Mouse (Mus musculus) adrenal gland, adult 18-20 months (tissue): Measurements from ENCODE around the gene Chrnb1. TPM values are rescaled to one million over a fixed set of nuclear protein-coding genes. Genes with fewer than 3 reads are reported as not detected.

Experiments
- DNase-seq, 2 experiments: peaks; one replicate each; pipeline ENCODE4 v3.0.0; 2021 to 2022; ENCODE audit warnings: low spot score in 2 of 2
- total RNA-seq, 2 experiments: library from RNA; stranded (reverse); gene quantifications; 1 replicate in 1 of 2; 2 replicates in 1 of 2; pipeline ENCODE4 v1.2.3; 2021

Gene Chrnb1
- total RNA-seq, 2 experiments from 2014 or later: 1.3 to 3.9 TPM

- DNase-seq: no peak
These were observed 44.1 kb downstream of the Chrnb1 start for GRCm38 (mm10) chr11:69751635-69752034.

Other genes starting within 250 kb of the Chrnb1 start
- under 1 TPM; 0.13 TPM for gene Dnah2, start 246.8 kb downstream of the Chrnb1 start, total RNA-seq
- gene Efnb3, start 235.7 kb downstream of the Chrnb1 start, total RNA-seq: under 1 TPM; 0.74 to 0.76 TPM
- 10 to 100 TPM in 1 of 2 experiments, 1 to 10 TPM in 1; 9.6 to 10.9 TPM for gene Wrap53, start 215.7 kb downstream of the Chrnb1 start, total RNA-seq
- gene Trp53, start 215.6 kb downstream of the Chrnb1 start, total RNA-seq: 10 to 100 TPM; 48.4 to 53.4 TPM
- gene Atp1b2, start 190.0 kb downstream of the Chrnb1 start, total RNA-seq: 10 to 100 TPM; 32.8 to 39.8 TPM
- gene Shbg, start 178.0 kb downstream of the Chrnb1 start, total RNA-seq: not detected
- gene Sat2, start 173.9 kb downstream of the Chrnb1 start, total RNA-seq: 1 to 10 TPM; 5.9 to 6.5 TPM
- 10 to 100 TPM; 83.5 to 90.2 TPM for gene Fxr2, start 163.0 kb downstream of the Chrnb1 start, total RNA-seq
- gene Sox15, start 140.6 kb downstream of the Chrnb1 start, total RNA-seq: not detected
- 100 to 1,000 TPM in 1 of 2 experiments, 10 to 100 TPM in 1; 95.7 to 117 TPM for gene Mpdu1, start 133.3 kb downstream of the Chrnb1 start, total RNA-seq
- 10 to 100 TPM; 20.5 to 36.7 TPM for gene Cd68, start 129.8 kb downstream of the Chrnb1 start, total RNA-seq
- gene Eif4a1, start 123.5 kb downstream of the Chrnb1 start, total RNA-seq: 100 to 1,000 TPM; 584 to 655 TPM
- 10 to 100 TPM; 69.0 to 79.8 TPM for gene Senp3, start 113.9 kb downstream of the Chrnb1 start, total RNA-seq
- gene Tnfsf13, start 110.2 kb downstream of the Chrnb1 start, total RNA-seq: 1 to 10 TPM; 2.8 to 5.3 TPM
- gene Tnfsf12, start 100.1 kb downstream of the Chrnb1 start, total RNA-seq: 10 to 100 TPM; 23.7 to 26.2 TPM
- 1 to 10 TPM; 3.6 to 4.9 TPM for gene Tnfsfm13, start 99.8 kb downstream of the Chrnb1 start, total RNA-seq
- 10 to 100 TPM; 55.4 to 79.7 TPM for gene Polr2a, start 37.3 kb downstream of the Chrnb1 start, total RNA-seq
- not detected for gene Slc35g3, start 34.0 kb downstream of the Chrnb1 start, total RNA-seq
- gene Zbtb4, start 30.0 kb downstream of the Chrnb1 start, total RNA-seq: 10 to 100 TPM; 48.2 to 71.4 TPM
- gene Fgf11, start 5.9 kb upstream of the Chrnb1 start, total RNA-seq: 10 to 100 TPM in 1 of 2 experiments, 1 to 10 TPM in 1; 3.0 to 13.0 TPM
- under 1 TPM; 0.36 to 0.51 TPM for gene Tmem102, start 9.7 kb upstream of the Chrnb1 start, total RNA-seq
- not detected for gene Gm39566, start 19.4 kb upstream of the Chrnb1 start, total RNA-seq
- not detected for gene Spem2, start 22.5 kb upstream of the Chrnb1 start, total RNA-seq
- gene Spem1, start 26.2 kb upstream of the Chrnb1 start, total RNA-seq: not detected
- 10 to 100 TPM; 19.7 to 24.9 TPM for gene Nlgn2, start 41.8 kb upstream of the Chrnb1 start, total RNA-seq
- 100 to 1,000 TPM; 145 TPM for gene Tmem256, start 42.6 kb upstream of the Chrnb1 start, total RNA-seq
- gene Plscr3, start 50.4 kb upstream of the Chrnb1 start, total RNA-seq: 10 to 100 TPM; 38.2 to 46.2 TPM
- under 1 TPM in 1 of 2 experiments, not detected in 1; 0.38 TPM for gene Tnk1, start 62.8 kb upstream of the Chrnb1 start, total RNA-seq
- gene Tmem95, start 82.1 kb upstream of the Chrnb1 start, total RNA-seq: not detected
- gene Kctd11, start 85.5 kb upstream of the Chrnb1 start, total RNA-seq: 1 to 10 TPM; 3.6 to 6.0 TPM
- gene Acap1, start 99.6 kb upstream of the Chrnb1 start, total RNA-seq: 1 to 10 TPM in 1 of 2 experiments, under 1 TPM in 1; 0.43 to 1.5 TPM
- under 1 TPM; 0.29 to 0.86 TPM for gene 2810408A11Rik, start 105.0 kb upstream of the Chrnb1 start, total RNA-seq
- gene Neurl4, start 105.1 kb upstream of the Chrnb1 start, total RNA-seq: 10 to 100 TPM; 48.5 to 53.9 TPM
- 10 to 100 TPM; 47.3 to 52.4 TPM for gene Gps2, start 117.9 kb upstream of the Chrnb1 start, total RNA-seq
- 100 to 1,000 TPM; 579 to 673 TPM for gene Eif5a, start 126.0 kb upstream of the Chrnb1 start, total RNA-seq
- gene Ybx2, start 139.9 kb upstream of the Chrnb1 start, total RNA-seq: 10 to 100 TPM; 14.2 to 32.6 TPM
- 100 to 1,000 TPM in 1 of 2 experiments, 10 to 100 TPM in 1; 70.7 to 200 TPM for gene Slc2a4, start 152.2 kb upstream of the Chrnb1 start, total RNA-seq
- under 1 TPM in 1 of 2 experiments, not detected in 1; 0.66 TPM for gene Cldn7, start 168.8 kb upstream of the Chrnb1 start, total RNA-seq
- 100 to 1,000 TPM; 114 to 123 TPM for gene Ctdnep1, start 185.2 kb upstream of the Chrnb1 start, total RNA-seq
- 10 to 100 TPM; 62.7 to 81.3 TPM for gene Elp5, start 186.6 kb upstream of the Chrnb1 start, total RNA-seq
- gene Gabarap, start 195.2 kb upstream of the Chrnb1 start, total RNA-seq: 100 to 1,000 TPM; 436 to 473 TPM
- gene Phf23, start 199.8 kb upstream of the Chrnb1 start, total RNA-seq: 10 to 100 TPM; 51.5 to 57.5 TPM
- 10 to 100 TPM; 13.8 to 14.9 TPM for gene Dvl2, start 204.7 kb upstream of the Chrnb1 start, total RNA-seq
- 1,000 to 10,000 TPM in 1 of 2 experiments, 100 to 1,000 TPM in 1; 522 to 1,041 TPM for gene Acadvl, start 219.5 kb upstream of the Chrnb1 start, total RNA-seq
- gene Dlg4, start 221.0 kb upstream of the Chrnb1 start, total RNA-seq: 10 to 100 TPM; 24.6 to 33.0 TPM